Mouse (Mus musculus): ENCODE measurements at regions not wholly inside any gene's neighbourhood (a gene's known extent, or its start where the extent isn't known, plus 50 kb on each side); places are given as distances from the start of the nearest gene placed in this dataset.
"Not testable (repeated sequence)": the region's sequence is repeated elsewhere in the genome, so short reads cannot be mapped to it uniquely, and the experiment has no call there.

- Histone ChIP-seq H3K9me3 (ENCODE audit: control insufficient read depth, low read length) (no peaks in the 10 kb centered on the region), H3K36me3 (ENCODE audit: control insufficient read depth, insufficient read depth, low read length) (no peaks in the 10 kb centered on the region), H3K27me3 (ENCODE audit: control insufficient read depth, insufficient read depth, low read length) (no peaks in the 10 kb centered on the region), H3K27ac (replicated peaks in 1 of 2; ENCODE audit: control insufficient read depth in 1 of 2, insufficient read depth in 1 of 2, low read depth in 2 of 2, low read length in 2 of 2) (0 out of 4 replicates have a peak overlapping the region, but pooled peaks have one; percentile 10 to 24), H3K9ac (ENCODE audit: low read length) (no peak overlapping the region), H3K4me1 (ENCODE audit: control insufficient read depth in 2 of 2, insufficient read depth in 2 of 2, low read length in 2 of 2) (peaks cover 0 to 7% of the 10 kb centered on the region in 2 experiments; a peak in 2 of 4 replicates), H3K4me2 (ENCODE audit: low read length) (no peak overlapping the region), H3K4me3 (ENCODE audit: control insufficient read depth in 1 of 2, insufficient read depth in 1 of 2, low read depth in 1 of 2, low read length in 2 of 2) (no peak overlapping the region)
- 17% methylated on average over 5 of the region's 5 CpGs for WGBS
- ATAC-seq (ENCODE audit: insufficient number of reproducible peaks, insufficient read depth, low FRiP score, low read depth) = no peak; the same call in 1 of the 2 replicates
Measured at GRCm38 (mm10) chr10:104684717-104685336, 491.0 kb downstream of the Gm4340 start.

- no peak overlapping the region for H3K4me2 ChIP-seq (ENCODE audit: low read length)
- H3K9me3 ChIP-seq (ENCODE audit: control insufficient read depth, low read length) = no peaks in the 10 kb centered on the region
- no peak overlapping the region for H3K4me3 ChIP-seq (ENCODE audit: control insufficient read depth in 1 of 2, insufficient read depth in 1 of 2, low read depth in 1 of 2, low read length in 2 of 2)
- H3K4me1 ChIP-seq (ENCODE audit: control insufficient read depth in 2 of 2, insufficient read depth in 2 of 2, low read length in 2 of 2) = peaks cover 0 to 7% of the 10 kb centered on the region in 2 experiments; a peak in 2 of 4 replicates
- H3K9ac ChIP-seq (ENCODE audit: low read length) = no peak overlapping the region
- no peak for ATAC-seq (ENCODE audit: insufficient number of reproducible peaks, insufficient read depth, low FRiP score, low read depth)
- WGBS = 89% methylated on average over 3 of the region's 3 CpGs
- H3K27me3 ChIP-seq (ENCODE audit: control insufficient read depth, insufficient read depth, low read length) = no peaks in the 10 kb centered on the region
- H3K27ac ChIP-seq (replicated peaks in 1 of 2; ENCODE audit: control insufficient read depth in 1 of 2, insufficient read depth in 1 of 2, low read depth in 2 of 2, low read length in 2 of 2) = no peak overlapping the region
- no peaks in the 10 kb centered on the region for H3K36me3 ChIP-seq (ENCODE audit: control insufficient read depth, insufficient read depth, low read length)
Measured at GRCm38 (mm10) chr10:104685857-104686256, 492.0 kb downstream of the Gm4340 start.

GRCm38 (mm10) chr10:104686669-104687068 lies 492.8 kb downstream of the Gm4340 start:
- Histone ChIP-seq H3K4me1 (ENCODE audit: control insufficient read depth in 2 of 2, insufficient read depth in 2 of 2, low read length in 2 of 2) (peaks cover 0 to 7% of the 10 kb centered on the region in 2 experiments; a peak in 2 of 4 replicates), H3K9me3 (ENCODE audit: control insufficient read depth, low read length) (no peaks in the 10 kb centered on the region), H3K27ac (replicated peaks in 1 of 2; ENCODE audit: control insufficient read depth in 1 of 2, insufficient read depth in 1 of 2, low read depth in 2 of 2, low read length in 2 of 2) (no peak overlapping the region), H3K4me3 (ENCODE audit: control insufficient read depth in 1 of 2, insufficient read depth in 1 of 2, low read depth in 1 of 2, low read length in 2 of 2) (no peak overlapping the region), H3K4me2 (ENCODE audit: low read length) (no peak overlapping the region), H3K27me3 (ENCODE audit: control insufficient read depth, insufficient read depth, low read length) (no peaks in the 10 kb centered on the region), H3K36me3 (ENCODE audit: control insufficient read depth, insufficient read depth, low read length) (no peaks in the 10 kb centered on the region), H3K9ac (ENCODE audit: low read length) (no peak overlapping the region)
- ATAC-seq (ENCODE audit: insufficient number of reproducible peaks, insufficient read depth, low FRiP score, low read depth) = no peak
- 92% methylated on average over 6 of the region's 6 CpGs for WGBS

GRCm38 (mm10) chr10:104694974-104695373 lies 501.1 kb downstream of the Gm4340 start:
- Histone ChIP-seq H3K36me3 (ENCODE audit: control insufficient read depth, insufficient read depth, low read length) (no peaks in the 10 kb centered on the region), H3K9ac (ENCODE audit: low read length) (no peak overlapping the region), H3K4me2 (ENCODE audit: low read length) (no peak overlapping the region), H3K27me3 (ENCODE audit: control insufficient read depth, insufficient read depth, low read length) (no peaks in the 10 kb centered on the region), H3K9me3 (ENCODE audit: control insufficient read depth, low read length) (no peaks in the 10 kb centered on the region), H3K27ac (replicated peaks in 1 of 2; ENCODE audit: control insufficient read depth in 1 of 2, insufficient read depth in 1 of 2, low read depth in 2 of 2, low read length in 2 of 2) (no peak overlapping the region), H3K4me1 (ENCODE audit: control insufficient read depth in 2 of 2, insufficient read depth in 2 of 2, low read length in 2 of 2) (no peaks in the 10 kb centered on the region), H3K4me3 (ENCODE audit: control insufficient read depth in 1 of 2, insufficient read depth in 1 of 2, low read depth in 1 of 2, low read length in 2 of 2) (no peak overlapping the region)
- ATAC-seq (ENCODE audit: insufficient number of reproducible peaks, insufficient read depth, low FRiP score, low read depth) = no peak
- WGBS = 83% methylated on average over 3 of the region's 3 CpGs

GRCm38 (mm10) chr10:104708926-104709325 lies 515.1 kb downstream of the Gm4340 start:
- no peak overlapping the region for H3K27ac ChIP-seq (replicated peaks in 1 of 2; ENCODE audit: control insufficient read depth in 1 of 2, insufficient read depth in 1 of 2, low read depth in 2 of 2, low read length in 2 of 2)
- no peaks in the 10 kb centered on the region for H3K9me3 ChIP-seq (ENCODE audit: control insufficient read depth, low read length)
- no peaks in the 10 kb centered on the region for H3K27me3 ChIP-seq (ENCODE audit: control insufficient read depth, insufficient read depth, low read length)
- H3K4me2 ChIP-seq (ENCODE audit: low read length) = no peak overlapping the region
- no peak for ATAC-seq (ENCODE audit: insufficient number of reproducible peaks, insufficient read depth, low FRiP score, low read depth)
- no peaks in the 10 kb centered on the region for H3K36me3 ChIP-seq (ENCODE audit: control insufficient read depth, insufficient read depth, low read length)
- H3K4me3 ChIP-seq (ENCODE audit: control insufficient read depth in 1 of 2, insufficient read depth in 1 of 2, low read depth in 1 of 2, low read length in 2 of 2) = no peak overlapping the region
- no peaks in the 10 kb centered on the region; a peak in 1 of 4 replicates for H3K4me1 ChIP-seq (ENCODE audit: control insufficient read depth in 2 of 2, insufficient read depth in 2 of 2, low read length in 2 of 2)
- no peak overlapping the region for H3K9ac ChIP-seq (ENCODE audit: low read length)

- not testable (repeated sequence) for H3K27ac ChIP-seq (replicated peaks in 1 of 2; ENCODE audit: control insufficient read depth in 1 of 2, insufficient read depth in 1 of 2, low read depth in 2 of 2, low read length in 2 of 2); ATAC-seq (ENCODE audit: insufficient number of reproducible peaks, insufficient read depth, low FRiP score, low read depth); H3K27me3 ChIP-seq (ENCODE audit: control insufficient read depth, insufficient read depth, low read length); H3K4me1 ChIP-seq (ENCODE audit: control insufficient read depth in 2 of 2, insufficient read depth in 2 of 2, low read length in 2 of 2); H3K4me2 ChIP-seq (ENCODE audit: low read length); H3K9me3 ChIP-seq (ENCODE audit: control insufficient read depth, low read length); H3K9ac ChIP-seq (ENCODE audit: low read length); H3K36me3 ChIP-seq (ENCODE audit: control insufficient read depth, insufficient read depth, low read length); H3K4me3 ChIP-seq (ENCODE audit: control insufficient read depth in 1 of 2, insufficient read depth in 1 of 2, low read depth in 1 of 2, low read length in 2 of 2)
- 31% methylated on average over 5 of the region's 5 CpGs for WGBS
Measured at GRCm38 (mm10) chr10:104713281-104713915, 519.6 kb downstream of the Gm4340 start.

All from heart, embryonic 14.5 days (tissue).